ENCODE assay signal across 21 mouse cellular contexts in genomic region chr1:193290686-193291085, GRCm38 (mm10). TPM values are rescaled to one million over a fixed set of nuclear protein-coding genes. Genes with fewer than 3 reads are reported as not detected.
"Had no signal": no experiment of that assay in that cellular context is flagged by ENCODE, and none has a peak within 500 bp of the region (broad histone marks: within the 10 kb centered on the region; RNA-seq: fewer than 3 reads in every experiment).

No protein-coding gene starts in this region.

- H3K4me1 ChIP-seq: megakaryocyte, embryonic 14.5 days; midbrain, embryonic 13.5 days; midbrain, embryonic 15.5 days; neural tube, embryonic 13.5 days; neural tube, embryonic 15.5 days had no signal

- H3K27ac ChIP-seq: liver, embryonic 14.5 days; lung, embryonic 15.5 days; macrophage; midbrain, embryonic 13.5 days; midbrain, embryonic 15.5 days; neural tube, embryonic 13.5 days; neural tube, embryonic 15.5 days had no signal

- H3K4me3 ChIP-seq: lung, embryonic 15.5 days; megakaryocyte, embryonic 14.5 days; midbrain, embryonic 13.5 days; midbrain, embryonic 15.5 days; neural tube, embryonic 13.5 days; neural tube, embryonic 15.5 days had no signal

- H3K9ac ChIP-seq: liver, embryonic 14.5 days; lung, embryonic 15.5 days; midbrain, embryonic 13.5 days; midbrain, embryonic 15.5 days; neural tube, embryonic 13.5 days; neural tube, embryonic 15.5 days had no signal

- H3K27me3 ChIP-seq: lung, embryonic 15.5 days; megakaryocyte, embryonic 14.5 days; midbrain, embryonic 13.5 days; midbrain, embryonic 15.5 days; neural tube, embryonic 13.5 days; neural tube, embryonic 15.5 days had no signal

- DNase-seq: lung, adult 2 months; lung, postnatal 14 days; lung, postnatal 36 days; retina, postnatal 1 day; right cerebral cortex, adult 18-20 months; right cerebral cortex, postnatal 25 days; right cerebral cortex, postnatal 4 days; spleen, adult 18-20 months; thymus, adult 18-20 months; thymus, postnatal 14 days; thymus, postnatal 36 days had no signal

- H3K36me3 ChIP-seq: lung, embryonic 15.5 days; midbrain, embryonic 13.5 days; midbrain, embryonic 15.5 days; neural tube, embryonic 13.5 days; neural tube, embryonic 15.5 days had no signal

RNA-seq across cellular contexts. Expression of gene Hsd11b1, which starts 26.8 kb away (rescaled TPM):
- polyA plus RNA-seq: midbrain, embryonic 11.5 days; midbrain, embryonic 13.5 days; midbrain, embryonic 15.5 days; neural tube, embryonic 11.5 days; neural tube, embryonic 13.5 days had no signal
